Mouse (Mus musculus) left cerebral cortex, adult 11 months (tissue): Measurements from ENCODE around the gene Ddx27.

ENCODE experiments used
- DNase-seq: peaks from one replicate; pipeline ENCODE4 v3.0.0; 2022; ENCODE audit warnings: low spot score

Gene Ddx27

DNA sequence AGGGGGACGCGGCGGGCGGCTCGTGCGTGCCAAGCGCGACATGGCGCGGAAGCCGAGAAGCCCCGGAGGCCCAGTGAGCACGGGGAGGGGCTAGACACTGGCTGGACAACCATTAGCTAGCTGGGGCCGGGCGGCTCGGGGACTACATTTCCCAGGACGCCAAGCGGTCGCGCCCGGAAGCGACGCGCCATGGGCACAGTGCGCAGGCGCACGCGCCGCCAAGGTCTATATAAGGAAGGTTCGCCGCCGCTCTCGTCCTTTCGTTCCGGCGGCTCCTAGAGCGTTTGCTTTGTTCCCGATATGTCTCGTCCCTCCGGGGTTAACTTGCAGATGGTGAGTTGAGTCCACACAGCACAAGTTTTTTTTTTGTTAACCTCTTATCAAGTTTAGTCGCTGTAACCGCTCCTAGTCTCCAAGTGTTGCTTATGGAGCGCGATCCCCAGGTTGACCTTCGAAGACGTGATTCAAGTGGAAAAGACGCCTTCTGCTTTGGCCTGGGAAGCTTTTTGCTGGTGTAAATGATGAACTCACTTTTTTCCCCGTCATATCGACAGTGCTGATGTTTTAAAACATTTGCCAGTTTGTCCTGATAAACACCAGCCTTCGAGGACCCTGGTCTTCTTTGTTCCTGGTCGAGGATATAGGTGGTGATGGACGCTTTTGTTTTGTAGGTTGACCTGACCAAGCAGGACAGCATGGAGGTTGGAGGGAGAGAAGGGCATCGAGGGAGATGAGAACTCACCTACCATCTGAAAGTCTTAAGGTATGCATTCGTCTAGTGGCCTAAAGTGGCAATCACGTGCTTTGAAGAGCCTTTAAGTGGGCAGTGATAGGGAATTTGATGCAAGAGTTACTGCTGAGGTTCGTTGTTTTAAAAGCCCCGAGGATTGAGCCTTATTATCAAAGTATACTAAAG is 48.2 kb downstream of the Ddx27 start, which contains the start of gene Znfx1:
Znfx1 (minus strand) TSS at position 51 of the 916 bp plus-strand sequence.
- DNase-seq, result peak; percentile 94

DNA sequence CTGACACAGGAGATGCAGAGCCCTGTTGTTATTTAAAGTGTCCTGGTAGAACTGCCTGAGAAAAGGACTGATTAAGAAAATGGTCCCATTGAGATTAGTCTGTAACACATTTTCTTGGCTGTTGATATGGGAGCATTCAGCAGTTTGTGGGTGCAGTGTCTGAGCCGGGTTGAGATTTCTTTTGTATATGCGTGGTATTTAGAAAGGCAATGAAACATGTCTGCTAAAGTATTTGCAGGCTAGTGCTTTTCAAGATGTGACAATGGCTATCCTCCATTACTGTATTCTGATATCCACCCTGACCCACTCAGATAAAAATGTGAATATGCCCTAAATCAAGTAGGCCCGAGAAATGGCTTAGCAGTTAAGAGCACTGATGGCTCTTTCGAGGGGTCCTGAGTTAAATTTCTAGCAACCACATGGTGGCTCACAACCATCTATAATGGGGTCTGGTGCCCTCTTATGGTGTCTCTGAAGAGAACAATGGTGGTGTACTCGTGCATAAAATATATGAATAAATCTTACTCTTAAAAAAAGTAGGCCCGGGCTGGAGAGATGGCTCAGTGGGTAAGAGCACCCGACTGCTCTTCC is 49.0 kb downstream of the Ddx27 start:
- DNase-seq, result no peak

DNA sequence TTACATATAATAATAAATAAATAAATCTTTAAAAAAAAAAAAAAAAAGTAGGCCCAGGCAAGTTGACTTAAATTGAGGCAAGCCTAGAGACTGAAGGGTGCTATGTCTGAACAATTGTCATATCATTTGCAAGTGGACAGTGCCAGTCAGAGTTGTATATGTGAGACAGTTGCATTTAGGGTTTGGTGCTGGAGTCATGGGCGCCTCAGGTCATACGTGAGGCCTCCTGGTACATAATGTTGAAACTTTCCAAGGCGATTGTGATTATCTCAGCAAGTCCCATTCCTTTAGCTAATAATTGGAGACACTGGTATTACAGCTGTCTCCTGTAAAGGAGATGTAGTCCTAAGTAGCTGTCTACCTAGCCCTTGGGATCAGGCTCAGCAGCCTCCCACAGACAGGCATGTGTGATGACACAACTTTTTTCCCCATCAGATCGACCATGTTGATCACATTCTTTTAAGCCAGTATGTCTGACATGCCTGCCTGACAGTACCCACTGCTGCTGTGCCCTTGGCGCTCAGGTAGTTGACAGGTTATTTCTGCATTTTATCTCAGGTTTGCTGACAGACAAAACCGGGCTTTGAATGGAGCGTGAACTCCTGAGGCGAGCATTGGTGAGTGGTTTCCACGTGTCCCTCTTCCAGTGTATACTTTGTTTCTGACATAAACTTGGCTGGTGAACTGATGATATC is 49.8 kb downstream of the Ddx27 start:
- DNase-seq, result no peak

DNA sequence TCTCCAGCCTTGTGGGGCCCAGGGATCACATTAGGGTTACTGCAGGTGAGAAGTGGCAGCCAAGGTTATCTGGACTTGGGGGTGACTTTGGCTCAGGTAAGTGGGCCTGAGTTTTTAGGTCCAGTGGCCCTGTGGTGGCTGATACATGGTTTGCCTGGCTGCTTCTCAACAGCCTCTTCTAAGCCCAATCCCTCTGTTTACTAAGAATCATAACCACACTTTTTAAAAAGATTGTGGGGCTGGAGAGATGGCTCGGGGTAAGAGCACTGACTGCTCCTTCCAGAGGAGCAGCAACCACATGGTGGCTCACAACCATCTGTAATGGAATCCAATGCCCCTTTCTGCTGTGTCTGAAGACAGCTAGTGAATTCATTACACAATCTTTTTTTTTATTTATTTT is 51.0 kb downstream of the Ddx27 start:
- DNase-seq, result no peak

DNA sequence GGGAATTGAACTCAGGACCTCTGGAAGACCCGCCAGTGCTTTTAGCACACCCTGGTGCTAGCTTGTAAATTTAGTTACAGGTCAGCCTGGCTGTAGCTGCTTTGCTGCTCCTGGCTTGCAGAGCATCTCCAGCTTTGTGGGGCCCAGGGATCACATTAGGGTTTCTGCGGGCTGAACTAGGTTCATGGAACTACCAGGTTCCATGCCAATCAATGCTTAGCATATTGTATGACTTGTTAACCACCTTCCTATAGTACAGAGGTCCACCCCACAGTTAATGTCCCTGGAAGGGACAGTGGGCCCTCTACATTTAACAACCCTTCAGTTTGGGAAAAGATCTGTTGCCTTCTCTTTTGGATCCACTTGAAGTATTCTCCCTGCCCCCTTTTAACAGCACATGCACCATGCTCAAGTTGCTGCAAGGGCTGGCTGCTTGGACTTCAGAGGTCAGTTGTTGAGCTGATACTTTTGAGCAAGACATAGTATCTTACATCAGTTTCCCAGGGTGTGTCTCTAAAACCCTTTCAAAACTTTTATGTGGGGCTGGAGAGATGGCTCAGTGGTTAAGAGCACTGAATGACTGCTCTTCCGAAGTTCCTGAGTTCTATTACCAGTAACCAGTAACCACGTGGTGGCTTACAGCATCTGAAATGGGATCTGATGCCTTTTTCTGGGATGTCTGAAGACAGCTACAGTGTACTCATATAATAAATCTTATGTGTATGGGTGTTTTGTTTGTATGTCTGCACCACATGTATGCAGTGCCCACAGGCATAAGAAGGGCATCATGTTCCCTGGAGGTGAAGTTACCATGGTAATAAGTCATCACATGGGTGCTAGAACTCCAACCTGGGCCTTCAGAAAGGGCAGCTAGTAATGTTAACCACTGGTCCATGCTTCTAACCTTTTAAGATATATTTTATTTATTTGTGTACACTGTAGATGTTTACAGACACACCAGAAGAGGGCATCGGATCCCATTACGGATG is 51.8 kb downstream of the Ddx27 start:
- no peak for DNase-seq

DNA sequence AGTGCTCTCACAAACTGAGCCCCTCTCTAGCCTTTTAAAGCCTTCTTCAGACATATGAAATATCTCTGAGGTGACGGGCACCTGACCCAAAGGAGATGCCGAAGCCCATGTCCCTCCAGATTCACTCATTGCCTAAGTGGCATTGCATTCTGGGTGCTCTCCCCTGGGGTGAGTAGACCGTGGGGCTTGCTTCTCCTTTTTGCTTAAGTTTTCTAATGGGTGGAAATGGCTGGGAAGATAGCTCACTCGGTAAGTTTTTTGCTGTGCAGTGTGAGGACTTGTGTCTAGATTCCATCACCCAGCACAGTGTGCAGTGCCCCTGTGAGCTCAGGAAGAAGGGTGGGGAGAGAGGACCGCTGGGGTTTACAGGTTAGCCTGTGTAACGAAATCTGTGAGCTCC is 52.6 kb downstream of the Ddx27 start:
- no peak for DNase-seq

DNA sequence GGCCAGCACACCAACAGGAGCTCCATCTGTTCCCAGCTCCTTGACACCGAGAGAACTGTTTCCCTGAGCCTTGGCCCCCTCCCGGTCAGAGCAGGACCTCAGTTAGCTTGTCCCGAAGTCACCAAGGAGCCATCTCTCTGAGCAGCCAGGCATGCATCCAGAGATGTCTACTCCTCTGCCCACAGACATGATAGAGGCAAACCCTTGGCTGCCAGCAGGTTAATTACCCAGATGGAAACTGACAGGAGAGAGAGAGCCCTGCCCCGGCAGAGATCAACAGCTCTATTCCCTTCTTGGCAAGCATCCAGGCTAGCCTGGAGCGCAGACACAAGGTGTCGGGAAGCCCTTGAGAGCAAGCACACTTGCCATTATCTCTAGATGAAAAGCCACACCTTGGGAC is 55.3 kb downstream of the Ddx27 start:
- no peak for DNase-seq

DNA sequence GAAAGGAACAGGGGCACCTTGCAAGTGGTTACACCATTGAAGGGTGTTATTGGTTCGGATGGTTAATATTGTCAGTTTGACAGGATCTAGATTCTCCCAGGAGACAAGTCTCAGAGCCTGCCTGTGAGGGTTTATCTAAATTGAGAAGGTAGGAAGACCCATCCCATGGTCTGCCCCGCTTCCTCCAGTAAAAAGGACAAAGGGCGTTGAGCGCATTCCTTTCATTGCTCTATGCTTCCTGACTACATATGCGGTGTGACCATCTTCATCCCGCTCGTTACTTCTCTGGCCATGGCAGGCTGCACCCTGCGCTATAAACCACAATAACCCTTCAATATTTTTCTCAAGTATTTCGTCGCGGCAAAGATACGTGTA is 56.3 kb downstream of the Ddx27 start:
- no peak for DNase-seq

DNA sequence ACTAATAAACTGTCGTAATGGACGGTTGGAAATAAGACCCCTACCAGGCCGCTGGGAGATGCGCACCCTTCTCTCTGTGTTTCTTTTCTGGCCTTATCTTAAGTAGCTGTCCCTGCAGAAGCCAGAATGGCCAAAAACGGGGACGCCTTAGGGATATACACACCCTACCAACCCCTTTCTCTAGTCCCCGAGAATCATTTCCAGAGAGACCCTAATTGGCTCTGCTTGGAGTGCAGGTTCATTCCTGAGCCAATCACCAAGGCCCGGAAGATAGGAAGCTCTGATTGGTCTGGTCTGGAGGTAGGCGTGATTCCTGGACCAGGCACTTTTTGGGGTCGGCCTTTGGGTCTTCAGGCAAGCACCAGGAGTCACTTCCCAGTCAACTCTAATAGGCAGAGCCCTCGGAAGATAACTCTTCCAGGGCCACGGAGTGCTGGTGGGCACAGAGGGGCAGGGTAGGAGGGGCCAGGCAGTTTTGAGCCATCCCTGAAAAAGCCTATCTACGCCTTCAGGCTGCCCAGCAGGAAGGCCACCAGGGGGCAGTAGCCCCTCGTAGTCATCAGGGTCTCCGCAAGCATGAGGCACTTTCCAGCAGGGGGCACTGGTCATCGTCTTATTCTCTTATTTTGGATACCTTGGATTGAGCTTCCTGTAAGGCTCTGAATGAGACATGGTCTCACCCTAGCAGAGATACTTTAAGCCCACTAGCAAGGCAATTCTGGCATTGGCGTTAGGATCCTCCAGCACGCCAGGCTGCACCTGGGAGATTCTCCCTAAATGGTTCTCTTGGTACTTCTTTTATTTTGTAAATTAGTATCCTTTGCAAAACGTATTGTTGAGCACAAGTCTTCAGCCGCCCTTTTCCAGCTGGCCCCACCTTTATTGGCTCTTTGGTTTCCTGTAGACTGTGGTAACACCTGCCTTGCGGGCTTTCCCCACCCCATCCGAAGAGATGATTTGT is 56.9 kb downstream of the Ddx27 start:
- peak; percentile 95 for DNase-seq

DNA sequence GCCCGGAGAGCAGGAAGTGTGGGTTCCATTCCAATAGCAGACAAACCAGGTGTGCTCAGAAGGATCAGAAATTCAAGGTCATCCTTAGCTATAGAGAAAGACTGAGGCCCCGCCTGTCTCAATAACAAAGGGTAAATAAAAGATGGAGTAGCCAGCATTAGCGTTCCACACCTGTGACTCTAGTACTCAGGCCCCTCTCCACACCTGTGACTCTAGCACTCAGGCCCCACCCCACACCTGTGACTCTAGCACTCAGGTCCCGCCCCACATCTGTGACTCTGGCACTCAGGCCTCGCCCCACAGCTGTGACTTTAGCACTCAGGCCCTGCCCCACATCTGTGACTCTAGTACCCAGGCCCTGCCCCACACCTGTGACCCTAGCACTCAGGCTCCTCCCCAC is 59.6 kb downstream of the Ddx27 start:
- DNase-seq, result no peak

DNA sequence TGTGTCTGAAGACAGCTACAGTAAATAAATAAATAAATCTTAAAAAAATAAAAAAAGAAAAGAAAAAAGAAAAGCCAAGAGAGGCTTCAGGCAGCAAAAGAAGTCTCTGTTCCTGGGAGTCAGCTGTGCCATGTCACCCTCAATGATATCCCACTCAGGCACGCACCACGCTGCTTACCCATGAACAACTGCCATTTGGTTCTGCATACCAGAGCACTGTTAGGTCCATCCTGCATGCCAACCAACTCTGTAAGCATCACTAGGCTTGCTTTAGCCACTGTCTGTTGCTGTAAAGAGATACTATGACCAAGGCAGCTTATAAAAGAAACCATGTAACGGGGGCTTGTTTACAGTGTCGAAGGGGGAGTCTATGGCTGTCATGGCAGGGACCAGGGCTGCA is 61.4 kb downstream of the Ddx27 start:
- no peak for DNase-seq

DNA sequence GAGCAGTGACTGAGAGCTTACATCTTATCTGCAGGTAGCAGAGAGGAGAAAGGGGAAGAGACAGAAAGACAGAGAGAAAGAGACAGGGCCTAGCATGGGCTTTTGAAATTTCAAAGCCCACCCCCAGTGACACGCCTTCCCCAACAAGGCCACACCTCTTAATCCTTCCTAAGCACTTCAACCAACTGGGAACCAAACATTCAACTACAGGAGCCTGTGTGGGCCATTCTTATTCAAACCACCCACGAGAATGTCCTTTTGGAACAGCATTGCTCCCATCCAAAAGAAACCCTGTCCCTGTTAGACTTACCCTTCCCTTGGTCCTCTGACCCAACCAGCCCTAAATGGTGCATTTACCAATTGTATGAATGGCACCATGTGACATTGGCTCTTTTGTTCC is 61.8 kb downstream of the Ddx27 start:
- DNase-seq, result no peak

DNA sequence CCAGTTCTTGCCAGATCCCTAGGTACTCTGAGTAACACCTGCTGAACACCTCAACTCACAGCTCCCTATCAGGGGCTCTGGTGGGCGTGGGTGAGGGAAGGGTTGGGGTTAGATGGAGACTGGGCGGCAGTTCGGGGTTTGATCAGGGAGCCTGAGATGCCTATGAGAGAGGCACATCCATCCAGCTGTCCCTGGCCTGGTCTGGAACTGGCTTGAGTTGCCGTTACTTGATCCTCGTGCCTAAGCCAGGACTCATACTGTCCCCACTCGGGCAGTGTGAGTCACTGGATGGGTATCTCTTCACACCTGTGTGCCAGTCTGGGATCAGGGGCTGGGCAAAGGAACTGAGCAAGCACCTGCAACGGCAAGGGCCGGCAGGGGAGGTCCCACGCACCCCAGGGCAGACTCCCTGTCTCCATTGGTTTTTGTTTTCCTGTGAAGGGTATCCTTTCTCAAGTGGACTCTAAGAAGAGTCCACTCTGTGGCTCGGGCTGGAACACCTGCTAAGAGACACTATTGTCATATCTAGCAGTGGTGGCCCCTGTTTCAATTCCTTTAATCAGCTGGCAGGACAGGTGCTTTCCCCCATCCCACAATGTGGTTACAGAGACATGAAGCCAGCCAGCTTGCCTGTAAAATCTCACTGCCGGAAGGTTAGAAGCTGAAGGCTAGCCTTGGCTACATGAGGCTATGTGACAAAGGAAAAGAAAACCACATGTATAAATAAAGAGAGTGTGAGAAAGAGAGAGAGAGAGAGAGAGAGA is 62.4 kb downstream of the Ddx27 start:
- no peak for DNase-seq

DNA sequence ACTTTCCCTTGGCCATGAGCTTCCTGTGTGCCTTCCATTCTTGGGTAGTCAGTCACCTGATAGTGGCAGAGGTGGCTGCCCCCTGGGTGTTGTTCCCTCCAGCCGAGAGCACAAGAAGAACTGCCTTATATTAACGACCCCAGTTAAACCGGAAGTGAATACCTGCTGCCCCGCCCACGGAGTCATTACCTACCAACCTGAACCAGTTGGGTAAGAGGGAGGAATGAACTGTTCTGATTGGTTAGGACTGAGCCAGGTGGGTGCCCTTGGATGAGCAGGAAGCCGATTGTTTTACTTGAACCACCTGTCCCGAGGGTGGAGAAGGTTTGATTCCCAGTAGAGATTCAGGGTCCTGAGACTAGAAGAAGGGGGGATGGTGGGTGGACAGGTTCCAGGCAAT is 63.5 kb downstream of the Ddx27 start:
- DNase-seq, result no peak

DNA sequence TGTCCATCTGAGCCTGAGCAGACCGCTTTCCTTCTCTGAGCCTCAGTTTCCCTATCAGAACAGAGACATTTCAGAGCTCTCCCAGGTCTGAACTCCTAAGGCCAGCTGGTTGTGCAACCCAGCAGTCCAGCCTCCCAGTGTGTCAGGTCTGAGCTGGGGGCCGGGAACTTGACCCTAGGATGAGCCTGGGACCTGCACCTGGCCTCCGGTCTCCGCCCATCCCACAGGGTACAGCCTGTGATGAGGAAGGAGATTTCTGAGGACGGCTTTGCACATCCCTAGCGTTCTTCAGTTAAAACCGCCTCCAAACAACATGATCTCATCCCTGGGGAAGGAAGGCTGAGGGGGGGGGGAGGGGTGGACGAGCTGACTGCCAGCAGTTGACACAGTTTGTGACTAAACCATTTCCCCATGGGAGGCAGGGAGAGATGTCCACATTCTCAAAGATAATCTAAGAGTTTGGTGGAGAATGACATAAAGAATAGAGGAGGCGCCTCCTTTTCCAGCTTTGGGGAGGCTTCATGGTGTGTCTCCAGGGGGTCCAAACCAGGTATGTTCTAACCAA is 64.0 kb downstream of the Ddx27 start:
- no peak for DNase-seq

DNA sequence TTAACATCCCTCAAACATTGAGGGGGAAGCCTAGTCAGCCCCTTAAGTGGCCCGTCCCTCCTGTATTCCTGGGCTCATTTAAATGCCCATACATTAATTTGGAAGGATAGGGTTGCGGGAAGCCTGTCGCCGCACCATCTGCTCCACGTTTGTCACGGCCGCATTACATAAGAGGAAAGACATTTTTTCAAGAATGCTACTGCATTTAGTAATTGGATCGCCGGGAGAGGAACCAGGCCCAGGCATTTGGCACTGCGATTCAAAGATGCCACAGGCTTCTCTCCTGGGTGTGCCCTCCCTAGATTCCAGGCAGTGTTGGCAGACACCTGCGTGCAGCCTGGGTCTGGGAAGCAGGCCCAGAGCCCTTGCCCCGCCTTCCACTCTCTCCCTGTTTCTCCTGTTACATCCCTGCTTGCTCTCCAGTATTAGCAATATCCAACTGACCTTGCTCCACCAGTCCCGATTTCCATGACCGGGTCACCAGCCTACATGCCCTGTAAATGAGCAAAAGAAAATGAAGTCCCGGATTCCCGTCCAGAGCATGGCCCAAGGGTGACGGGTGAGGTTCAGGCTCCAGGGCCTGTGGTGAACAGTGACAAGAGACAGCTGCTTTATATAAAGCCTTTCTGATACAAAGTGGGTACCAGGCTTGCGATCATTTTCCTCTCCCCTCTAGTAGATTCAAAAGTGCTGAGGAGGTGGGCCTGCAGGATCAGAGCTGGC is 64.7 kb downstream of the Ddx27 start:
- no peak for DNase-seq

DNA sequence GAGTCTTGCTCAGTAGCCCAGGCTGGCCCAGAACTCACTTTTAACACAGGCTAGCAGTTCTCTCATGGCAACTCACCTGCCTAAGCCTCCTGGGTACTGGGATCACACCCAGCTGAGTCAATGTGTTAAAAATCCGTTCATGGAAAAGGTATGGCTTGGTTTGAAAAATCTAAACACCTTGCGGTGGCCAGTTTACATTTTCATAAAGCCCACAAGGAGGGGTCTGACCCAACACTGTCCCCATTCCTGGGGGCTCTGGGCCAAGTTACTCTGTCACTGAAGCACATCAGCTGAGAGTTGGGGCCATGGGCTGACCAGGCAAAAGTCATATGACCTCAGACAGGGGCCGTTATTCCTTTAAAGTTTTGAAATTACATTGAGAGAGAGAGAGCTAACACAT is 65.4 kb downstream of the Ddx27 start:
- DNase-seq, result no peak

DNA sequence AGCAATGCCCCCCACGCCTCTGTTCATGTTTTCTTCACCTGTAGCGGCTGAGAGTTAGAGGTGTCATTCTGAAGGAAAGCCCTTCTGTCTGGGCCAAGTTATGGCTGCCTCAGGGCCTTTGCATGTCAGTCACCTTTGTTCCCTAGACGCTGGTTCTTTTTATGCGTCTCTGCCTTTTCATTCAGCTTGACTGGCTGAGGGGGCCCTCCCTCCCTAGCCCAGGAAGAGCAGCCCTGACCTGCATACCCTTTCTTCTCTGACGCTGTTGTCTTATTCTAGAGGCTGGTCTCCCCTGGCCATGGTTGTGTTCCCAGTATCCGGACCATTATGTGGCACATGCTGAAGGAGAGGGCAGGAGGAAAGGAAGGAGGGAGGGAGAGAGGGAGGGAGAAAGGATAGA is 66.1 kb downstream of the Ddx27 start:
- no peak for DNase-seq

DNA sequence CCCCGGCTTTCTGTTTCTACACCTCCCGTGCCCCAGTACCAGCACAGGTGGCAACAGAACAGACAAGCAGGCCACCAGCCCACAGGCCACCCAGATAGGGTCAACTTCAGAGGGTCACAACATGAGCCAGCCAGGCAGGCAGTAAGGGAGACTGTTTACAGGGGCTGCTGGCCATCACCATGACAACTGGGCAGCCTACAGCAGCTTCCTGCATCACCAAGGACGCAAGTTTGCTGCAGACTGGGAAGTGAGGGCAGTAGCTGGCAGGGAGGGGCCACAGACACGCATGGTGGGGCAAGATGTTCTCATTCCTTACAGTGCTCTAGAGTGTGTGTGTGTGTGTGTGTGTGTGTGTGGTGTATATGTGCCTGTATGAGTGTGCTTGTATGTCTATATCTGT is 66.6 kb downstream of the Ddx27 start:
- DNase-seq, result no peak
